Mouse (Mus musculus) stomach, embryonic 16.5 days (tissue): Measurements from ENCODE around the gene BC025920. TPM values are rescaled to one million over a fixed set of nuclear protein-coding genes. Genes with fewer than 3 reads are reported as not detected.
A peak's percentile ranks its signal among the peaks of the same experiment; 100 is the strongest.

Experiments
- ATAC-seq: fragments of 200-750 bp; cut with Nextera tagmentation; 2 replicates; pipeline ENCODE4 v1.8.0; 2017; ENCODE audit warnings: moderate number of reproducible peaks, moderate TSS enrichment; ENCODE audit not compliant: insufficient read depth, low FRiP score
- H3K27ac ChIP-seq: fragments of 300-500 bp; sonication (generic); 2 replicates; pipeline ENCODE4 v1.5.1; 2014; ENCODE audit warnings: low read length
- H3K27me3 ChIP-seq: fragments of 300-500 bp; sonication (generic); 2 replicates; pipeline ENCODE4 v1.6.1; 2014; ENCODE audit warnings: low read length, control low read depth, mixed read lengths; ENCODE audit not compliant: control insufficient read depth, insufficient read depth
- H3K36me3 ChIP-seq: fragments of 300-500 bp; sonication (generic); 2 replicates; pipeline ENCODE4 v1.6.1; 2014; ENCODE audit warnings: low read length; ENCODE audit not compliant: control insufficient read depth, insufficient read depth
- H3K4me1 ChIP-seq: fragments of 300-500 bp; sonication (generic); 2 replicates; pipeline ENCODE4 v1.6.1; 2014; ENCODE audit warnings: low read length, control low read depth, mixed read lengths; ENCODE audit not compliant: control insufficient read depth, insufficient read depth
- H3K4me2 ChIP-seq: fragments of 300-500 bp; sonication (generic); 2 replicates; pipeline ENCODE4 v1.6.1; 2014; ENCODE audit warnings: low read depth, low read length, mixed read lengths
- H3K4me3 ChIP-seq: fragments of 300-500 bp; sonication (generic); replicated peaks from 2 replicates; pipeline ENCODE4 v1.5.1; 2014; ENCODE audit warnings: mild to moderate bottlenecking, low read length
- H3K9ac ChIP-seq: fragments of 300-500 bp; sonication (generic); 2 replicates; pipeline ENCODE4 v1.6.1; 2014; ENCODE audit warnings: low read length
- H3K9me3 ChIP-seq: fragments of 300-500 bp; sonication (generic); replicated peaks from 2 replicates; pipeline ENCODE4 v1.6.1; 2016; ENCODE audit warnings: low read length, control low read depth; ENCODE audit not compliant: control insufficient read depth
- WGBS: fragments of 180-500 bp; shearing (Covaris S2); extraction: QIAGEN DNeasy Blood & Tissue Kit; methylation state at CpG from one replicate; pipeline ENCODE4 v1.1.7; 2014; 5-methylcytosine and 5-hydroxymethylcytosine counted together
- polyA plus RNA-seq: library from polyadenylated mRNA; unstranded; fragments of >200 nt; fragmentation: Nextera tagmentation; extraction: Ambion mirVana; gene quantifications from 2 replicates; pipeline ENCODE4 v1.2.1, GENCODE M21; 2015

BC025920 gene
- polyA plus RNA-seq, 1 experiment from 2014 or later: 0.46 TPM

DNA sequence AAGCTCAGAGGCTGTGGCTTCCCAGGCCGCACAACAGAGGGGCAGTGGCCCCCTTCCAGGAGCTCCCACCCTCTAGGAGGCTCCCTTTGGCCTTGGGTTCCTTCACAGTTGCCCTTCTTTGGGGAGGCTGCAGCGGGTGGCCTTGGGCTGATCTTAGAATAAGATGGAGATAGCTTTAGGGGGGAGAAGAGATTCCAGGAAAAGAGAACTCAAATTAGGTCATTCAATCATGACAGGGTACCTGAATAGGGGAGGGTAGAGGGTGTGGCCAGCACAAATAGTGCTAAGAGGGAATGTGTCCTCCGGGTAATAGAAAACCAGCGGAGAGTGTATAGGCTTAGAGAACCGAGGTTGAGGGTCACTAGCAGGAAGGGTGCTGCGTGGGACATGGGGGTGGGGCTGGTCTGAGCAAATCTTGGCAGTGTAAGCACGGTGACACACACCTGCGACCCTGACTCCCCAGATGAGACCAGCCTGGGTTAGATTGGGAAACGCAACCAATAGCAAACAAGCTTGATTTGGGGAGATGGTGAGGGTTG, 33.9 kb upstream of the BC025920 start:
- Histone ChIP-seq H3K27ac (peak overlapping the region; percentile 73), H3K4me2 (peak overlapping the region; percentile 71), H3K36me3 (no peaks in the 10 kb centered on the region), H3K9me3 (no peaks in the 10 kb centered on the region), H3K9ac (peak overlapping the region; percentile 61), H3K4me3 (peak overlapping the region; percentile 53), H3K4me1 (peaks cover 58% of the 10 kb centered on the region), H3K27me3 (no peaks in the 10 kb centered on the region)
- no peak for ATAC-seq
- 16% methylated on average over 9 of the region's 9 CpGs for whole genome bisulfite sequencing

DNA sequence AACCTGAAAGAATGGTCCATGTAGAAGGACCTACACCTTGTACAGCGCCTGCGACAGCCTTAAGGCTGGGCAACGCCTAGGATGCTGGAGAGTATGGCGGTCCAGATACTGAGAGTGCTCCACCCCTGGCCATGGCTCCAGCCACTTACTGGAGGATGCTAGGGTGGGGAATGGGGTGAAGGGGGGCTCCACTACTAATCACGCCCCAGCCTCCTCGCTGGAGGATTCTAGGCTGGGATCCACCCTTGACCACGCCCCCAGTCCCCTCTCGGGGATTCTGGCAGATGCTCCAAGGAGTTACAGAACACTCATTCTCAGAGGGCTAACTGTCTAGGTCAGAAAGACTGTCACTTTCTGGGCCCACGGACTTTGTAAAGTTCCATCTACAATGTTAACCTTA, 33.1 kb upstream of the BC025920 start:
- Histone ChIP-seq H3K4me3 (no peak overlapping the region), H3K9me3 (no peaks in the 10 kb centered on the region), H3K36me3 (no peaks in the 10 kb centered on the region), H3K27me3 (no peaks in the 10 kb centered on the region), H3K27ac (peak overlapping the region; percentile 55), H3K4me2 (peak overlapping the region; percentile 71; the same call in 1 of the 2 replicates), H3K4me1 (peaks cover 58% of the 10 kb centered on the region), H3K9ac (no peak overlapping the region)
- 17% methylated on average over 9 of the region's 9 CpGs for WGBS
- ATAC-seq: no peak

DNA sequence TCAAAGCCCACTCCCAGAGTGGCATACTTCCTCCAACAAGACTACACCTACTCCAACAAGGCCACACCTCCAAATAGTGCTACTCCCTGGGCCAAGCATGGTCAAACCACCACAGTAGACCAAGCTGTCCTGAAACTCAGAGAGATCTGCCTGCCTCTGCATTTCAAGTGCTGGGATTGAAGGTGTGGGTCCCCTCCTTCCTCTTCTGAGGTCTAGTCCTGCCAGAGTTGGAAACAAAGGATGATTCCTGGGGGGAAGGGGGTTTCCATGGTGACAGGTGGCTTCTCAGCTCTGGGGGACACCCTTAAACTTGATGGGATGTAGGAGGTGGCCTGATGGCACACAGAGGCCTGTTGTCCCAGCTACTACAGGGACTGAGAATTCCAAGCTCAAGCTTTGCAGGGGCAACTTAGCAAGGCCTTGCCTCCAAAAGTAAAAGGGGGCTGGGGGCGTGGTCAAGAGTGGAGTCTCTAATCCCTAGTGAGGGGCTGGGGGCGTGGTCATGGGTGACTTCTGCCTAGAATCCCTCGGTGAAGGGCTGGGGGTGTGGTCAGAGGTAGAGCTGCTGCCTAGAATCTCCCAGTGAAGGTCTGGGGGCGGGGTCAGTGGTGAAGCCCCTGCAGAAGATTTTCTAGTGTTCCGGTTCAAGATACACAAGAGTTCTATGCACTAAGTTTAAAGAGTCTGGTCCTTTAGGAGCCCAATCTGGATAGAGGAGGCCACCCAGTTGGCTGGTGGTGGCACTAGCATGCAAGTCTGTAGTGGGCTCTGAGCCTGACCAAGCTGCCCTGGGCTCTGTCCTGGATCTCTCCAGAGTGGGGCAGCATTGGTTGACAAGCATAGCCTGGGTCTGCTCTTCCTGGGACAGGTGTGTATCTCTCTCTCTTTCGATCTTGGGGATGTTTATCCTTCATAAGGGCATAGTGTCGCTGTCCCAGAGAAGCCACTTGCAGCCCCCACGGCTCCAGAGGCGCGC, 31.7 kb upstream of the BC025920 start, which contains the start of gene Tle2:
Gene Tle2, plus strand, starts transcription at position 481 of the 976 bp plus-strand sequence.
- peak within 1 kb of the TSS; percentile 76 for H3K9ac ChIP-seq
- no peak for ATAC-seq
- H3K27ac ChIP-seq: peak within 1 kb of the TSS; percentile 52; the same call in 1 of the 2 replicates
- H3K4me1 ChIP-seq: peaks cover 45% of the 10 kb centered on the region
- H3K9me3 ChIP-seq: no peaks in the 10 kb centered on the region
- peak within 1 kb of the TSS; percentile 64 for H3K4me3 ChIP-seq
- no peaks in the 10 kb centered on the region for H3K36me3 ChIP-seq
- peak within 1 kb of the TSS; percentile 75 for H3K4me2 ChIP-seq
- no peaks in the 10 kb centered on the region for H3K27me3 ChIP-seq
- WGBS: 20% methylated on average over 10 of the region's 10 CpGs

DNA sequence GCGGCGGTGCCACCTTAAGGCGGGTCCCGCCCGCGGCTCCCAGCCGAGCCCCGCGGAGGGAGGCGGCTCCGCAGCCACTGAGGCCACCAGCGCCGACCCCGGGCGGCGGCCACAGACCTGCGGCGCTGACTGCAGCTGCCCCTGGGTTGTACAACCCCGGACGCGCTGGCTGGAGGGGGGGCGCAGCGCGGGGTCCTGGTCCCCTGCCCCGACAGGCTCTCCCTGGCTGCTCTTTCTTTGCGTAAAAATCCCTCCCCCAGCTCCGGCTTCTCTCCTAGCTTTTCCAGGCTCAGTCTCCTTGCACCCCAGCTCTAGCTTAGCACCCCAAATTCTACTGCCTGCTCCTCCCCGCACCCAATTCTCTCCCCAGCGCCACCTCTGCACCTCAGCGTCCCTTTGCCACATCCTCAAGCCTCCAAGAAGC, 30.9 kb upstream of the BC025920 start:
- WGBS: 1% methylated on average over 29 of the region's 30 CpGs
- peak overlapping the region; percentile 75 for H3K4me2 ChIP-seq
- no peak for ATAC-seq
- peaks cover 40% of the 10 kb centered on the region for H3K4me1 ChIP-seq
- peak overlapping the region; percentile 64 for H3K4me3 ChIP-seq
- H3K27me3 ChIP-seq: no peaks in the 10 kb centered on the region
- H3K9ac ChIP-seq: peak overlapping the region; percentile 76
- peak overlapping the region; percentile 52; the same call in 1 of the 2 replicates for H3K27ac ChIP-seq
- H3K9me3 ChIP-seq: no peaks in the 10 kb centered on the region
- H3K36me3 ChIP-seq: no peaks in the 10 kb centered on the region

DNA sequence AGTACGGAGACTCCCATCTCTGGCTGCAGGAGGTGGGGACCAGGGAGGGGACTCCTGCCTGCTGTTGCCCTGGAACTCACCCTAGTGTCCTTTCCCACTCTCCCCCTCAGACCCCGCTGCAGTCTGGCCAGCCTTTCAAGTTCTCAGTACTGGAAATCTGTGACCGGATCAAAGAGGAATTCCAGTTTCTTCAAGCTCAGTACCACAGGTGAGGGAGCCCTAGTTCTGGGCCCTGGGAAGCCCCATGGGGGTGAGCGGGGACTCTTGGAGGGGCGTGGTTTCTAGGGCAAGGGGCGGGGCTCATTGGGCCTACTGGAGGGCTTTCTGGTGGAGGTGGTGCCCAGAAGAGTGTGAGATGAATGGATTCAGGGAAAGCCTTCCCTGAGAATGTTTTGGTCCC, 30.4 kb upstream of the BC025920 start:
- no peak for ATAC-seq
- no peaks in the 10 kb centered on the region for H3K27me3 ChIP-seq
- H3K4me1 ChIP-seq: peaks cover 38% of the 10 kb centered on the region
- H3K4me2 ChIP-seq: peak overlapping the region; percentile 75
- H3K9me3 ChIP-seq: no peaks in the 10 kb centered on the region
- H3K4me3 ChIP-seq: peak overlapping the region; percentile 64
- no peaks in the 10 kb centered on the region for H3K36me3 ChIP-seq
- H3K27ac ChIP-seq: no peak overlapping the region; the same call in 1 of the 2 replicates
- 4% methylated on average over 6 of the region's 6 CpGs for WGBS
- H3K9ac ChIP-seq: peak overlapping the region; percentile 76

DNA sequence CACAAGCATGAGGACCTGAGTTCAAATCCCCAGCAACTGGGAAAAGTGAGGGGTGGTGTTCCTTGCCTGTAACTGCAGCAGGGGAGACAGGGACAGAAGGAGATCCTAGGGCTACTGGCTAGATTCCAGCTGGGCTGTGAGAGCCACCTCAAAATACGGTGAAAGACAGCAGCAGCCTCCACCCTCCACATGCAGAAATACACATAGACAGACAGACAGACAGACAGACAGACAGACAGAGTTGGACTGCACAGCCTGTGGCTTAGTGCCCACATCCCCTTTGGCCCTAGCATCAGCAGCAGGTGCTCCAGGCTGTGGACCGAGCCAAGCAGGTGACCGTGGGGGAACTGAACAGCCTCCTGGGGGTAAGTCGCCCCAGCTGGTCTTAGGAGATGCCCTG, 26.1 kb upstream of the BC025920 start:
- Histone ChIP-seq H3K4me1 (peaks cover 13% of the 10 kb centered on the region), H3K27me3 (no peaks in the 10 kb centered on the region), H3K36me3 (no peaks in the 10 kb centered on the region), H3K4me3 (no peak overlapping the region), H3K27ac (no peak overlapping the region), H3K9me3 (no peaks in the 10 kb centered on the region), H3K4me2 (no peak overlapping the region), H3K9ac (0 out of 2 replicates have a peak overlapping the region, but pooled peaks have one; percentile 22)
- WGBS: 71% methylated on average over 4 of the region's 4 CpGs
- ATAC-seq: no peak

DNA sequence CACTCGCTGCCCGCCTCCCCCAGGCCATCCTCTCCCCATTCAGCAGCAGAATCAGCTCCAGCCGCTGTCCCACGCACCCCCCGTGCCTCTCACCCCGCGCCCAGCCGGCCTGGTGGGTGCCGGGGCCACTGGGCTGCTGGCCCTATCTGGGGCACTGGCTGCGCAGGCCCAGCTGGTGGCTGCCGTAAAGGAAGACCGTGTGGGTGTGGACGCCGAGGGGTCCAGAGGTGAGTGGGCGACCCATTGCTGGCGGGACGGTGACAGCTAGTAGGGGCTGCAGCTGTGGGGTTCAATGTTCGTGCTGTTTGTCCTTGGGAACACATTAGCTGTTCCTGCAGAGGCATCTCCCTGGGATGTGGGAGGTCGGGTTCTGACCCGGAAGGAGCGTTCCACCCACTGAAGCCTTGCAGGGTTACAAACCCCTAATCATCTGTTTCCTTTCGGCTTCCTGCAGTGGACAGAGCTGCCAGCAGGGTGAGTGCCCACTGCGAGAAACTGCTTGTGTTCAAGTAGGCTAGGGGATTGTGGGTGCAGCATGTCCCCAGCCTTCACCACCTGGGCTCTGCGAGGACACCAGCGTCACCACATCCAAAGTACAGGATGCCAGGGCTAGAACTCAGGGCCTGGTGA, 25.5 kb upstream of the BC025920 start:
- 53% methylated on average over 25 of the region's 25 CpGs for WGBS
- Histone ChIP-seq H3K9ac (peak overlapping the region; percentile 22; the same call in 1 of the 2 replicates), H3K27ac (no peak overlapping the region), H3K4me1 (peaks cover 10% of the 10 kb centered on the region), H3K4me2 (no peak overlapping the region), H3K9me3 (no peaks in the 10 kb centered on the region), H3K27me3 (no peaks in the 10 kb centered on the region), H3K36me3 (no peaks in the 10 kb centered on the region), H3K4me3 (no peak overlapping the region)
- ATAC-seq: no peak

DNA sequence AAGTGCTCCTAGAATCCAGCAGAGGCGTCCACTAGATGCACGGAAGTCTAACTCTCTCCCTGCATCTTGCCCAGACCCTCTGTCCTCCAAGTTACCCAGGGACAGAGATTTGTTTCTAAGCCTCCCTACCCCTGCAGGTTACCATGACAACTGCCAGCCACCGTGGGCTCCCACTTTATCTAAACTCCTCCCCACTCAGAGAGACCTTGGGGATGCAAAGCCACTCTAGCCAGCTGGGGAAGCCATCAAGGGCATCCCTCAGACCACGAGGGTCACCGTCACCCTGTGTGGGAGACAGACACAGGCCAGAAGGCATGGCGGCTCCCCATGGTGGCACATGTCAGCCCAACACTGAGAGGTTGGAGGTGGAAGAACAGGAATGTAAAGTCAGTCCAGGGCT, 22.7 kb upstream of the BC025920 start:
- Histone ChIP-seq H3K36me3 (peaks cover 2% of the 10 kb centered on the region; the same call in 1 of the 2 replicates), H3K4me1 (peaks cover 7% of the 10 kb centered on the region; the same call in 1 of the 2 replicates), H3K4me3 (no peak overlapping the region), H3K27ac (no peak overlapping the region), H3K27me3 (no peaks in the 10 kb centered on the region), H3K9ac (no peak overlapping the region), H3K4me2 (no peak overlapping the region), H3K9me3 (no peaks in the 10 kb centered on the region)
- WGBS: 59% methylated on average over 6 of the region's 6 CpGs
- no peak for ATAC-seq
